Mouse (Mus musculus): ENCODE data around the gene Gpsm1.
"Not testable (repeated sequence)": the region's sequence is repeated elsewhere in the genome, so short reads cannot be mapped to it uniquely, and the experiment has no call there.

The Gpsm1 gene

DNA sequence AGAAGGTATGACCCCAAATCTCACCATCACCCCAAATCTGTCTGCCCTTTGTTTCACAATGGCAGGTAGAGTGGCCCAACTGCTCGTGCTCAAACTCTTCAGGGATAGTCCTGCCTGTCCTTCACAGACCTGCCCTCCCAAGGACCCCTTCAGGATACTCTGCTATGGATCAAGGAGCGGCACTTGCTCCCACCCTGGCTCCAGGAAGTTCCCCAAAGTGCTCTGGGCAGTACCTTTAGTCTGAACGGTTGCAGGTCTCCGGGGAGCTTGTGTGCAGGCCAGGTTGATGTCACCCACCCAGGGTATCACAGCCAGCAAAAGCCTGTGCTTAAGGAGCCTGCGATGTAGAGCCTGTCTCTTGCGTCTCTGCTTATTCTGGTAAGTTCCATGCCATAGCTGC is 52.6 kb downstream of the Gpsm1 start:
- DNase-seq (ENCODE audit: low spot score in 2 of 2) = no peak

DNA sequence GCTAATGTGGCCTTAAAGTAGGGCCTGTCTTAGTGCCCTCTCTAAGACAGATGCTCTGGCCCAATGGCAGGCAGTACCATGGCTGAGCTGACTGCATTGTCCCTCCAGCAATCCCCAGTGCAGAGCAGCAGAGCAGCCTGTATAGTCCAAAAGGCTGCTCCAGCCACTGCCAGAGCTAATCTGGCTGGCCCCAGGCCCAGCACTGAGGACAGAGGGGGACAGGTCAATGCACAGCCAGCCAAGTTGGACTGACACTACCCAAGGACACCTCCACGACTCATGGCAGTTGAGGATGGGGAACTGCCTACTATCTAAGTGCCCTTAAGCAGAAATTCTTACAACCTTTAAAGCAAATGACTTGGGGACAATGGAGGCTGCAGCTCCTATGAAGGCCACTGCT is 53.3 kb downstream of the Gpsm1 start:
- no peak for DNase-seq (ENCODE audit: low spot score in 2 of 2)

DNA sequence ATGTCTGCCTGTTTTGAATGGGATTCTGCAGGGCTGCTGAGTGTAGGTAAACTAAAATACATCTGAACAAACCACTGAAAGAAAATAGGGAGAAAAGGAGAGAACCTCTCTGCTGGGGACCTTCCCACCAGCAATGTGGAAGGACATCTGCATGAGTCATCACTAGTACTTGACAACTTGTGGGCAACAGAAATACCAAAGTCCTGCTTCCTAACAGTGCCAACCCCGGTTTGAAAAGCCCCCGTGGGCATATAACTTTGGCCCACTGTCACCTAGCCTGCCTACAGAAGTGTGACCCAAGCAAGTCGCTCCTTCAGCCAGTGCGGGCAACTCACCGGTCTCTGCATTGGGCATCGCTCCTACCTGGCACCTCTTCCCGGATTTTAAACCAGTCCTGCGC is 57.1 kb downstream of the Gpsm1 start:
- no peak for DNase-seq (ENCODE audit: low spot score in 2 of 2)

DNA sequence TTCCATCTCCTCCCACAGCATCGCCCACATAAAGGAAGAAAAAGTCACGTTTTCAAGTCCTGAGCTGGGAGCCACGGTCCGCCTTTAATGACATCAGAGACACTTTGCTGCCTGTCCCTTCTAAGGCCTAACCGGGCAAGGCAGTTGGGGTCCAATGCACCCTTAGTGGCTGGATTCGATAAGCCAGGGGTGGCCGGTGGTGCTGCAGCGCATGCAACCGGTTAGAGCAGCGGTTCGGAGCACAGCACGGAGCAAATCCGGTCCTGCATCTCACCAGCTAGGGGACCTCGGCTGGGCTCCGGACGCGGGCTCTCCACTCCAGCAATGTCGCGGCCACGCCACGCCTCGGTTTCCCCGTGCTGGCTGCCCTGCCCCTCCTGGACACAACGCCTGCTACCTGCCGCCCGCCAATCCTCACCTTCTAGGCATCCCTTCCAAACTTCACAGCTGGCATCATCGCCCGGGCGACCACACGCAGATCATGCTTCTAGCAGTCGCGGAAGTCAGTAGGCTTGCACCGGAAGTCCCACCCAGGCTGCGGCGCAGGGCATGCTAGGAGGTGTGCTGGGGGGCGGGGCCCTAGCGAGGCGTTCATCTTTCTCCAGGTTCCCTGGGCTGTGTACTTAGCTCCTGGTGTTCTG is 64.9 kb downstream of the Gpsm1 start, which contains the start of gene Snapc4:
Snapc4 (minus strand) TSS at position 523 of the 641 bp plus-strand sequence.
- DNase-seq (ENCODE audit: low spot score in 2 of 2) = peak; percentile 75 to 80

DNA sequence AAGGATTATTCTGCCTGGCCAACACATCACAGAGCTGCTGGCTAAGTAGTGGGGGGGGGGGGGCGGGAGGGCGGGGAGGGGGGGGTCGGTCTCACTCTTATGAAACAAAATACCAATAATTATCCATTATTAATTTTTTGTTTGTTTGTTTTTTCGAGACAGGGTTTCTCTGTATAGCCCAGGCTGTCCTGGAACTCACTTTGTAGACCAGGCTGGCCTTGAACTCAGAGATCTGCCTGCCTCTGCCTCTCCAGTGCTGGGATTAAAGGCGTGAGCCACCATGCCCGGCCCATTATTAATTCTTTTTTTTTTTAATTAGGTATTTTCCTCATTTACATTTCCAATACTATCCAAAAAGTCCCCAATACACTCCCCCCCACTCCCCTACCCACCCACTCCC is 65.6 kb downstream of the Gpsm1 start:
- not testable (repeated sequence) for DNase-seq (ENCODE audit: low spot score in 2 of 2)

DNA sequence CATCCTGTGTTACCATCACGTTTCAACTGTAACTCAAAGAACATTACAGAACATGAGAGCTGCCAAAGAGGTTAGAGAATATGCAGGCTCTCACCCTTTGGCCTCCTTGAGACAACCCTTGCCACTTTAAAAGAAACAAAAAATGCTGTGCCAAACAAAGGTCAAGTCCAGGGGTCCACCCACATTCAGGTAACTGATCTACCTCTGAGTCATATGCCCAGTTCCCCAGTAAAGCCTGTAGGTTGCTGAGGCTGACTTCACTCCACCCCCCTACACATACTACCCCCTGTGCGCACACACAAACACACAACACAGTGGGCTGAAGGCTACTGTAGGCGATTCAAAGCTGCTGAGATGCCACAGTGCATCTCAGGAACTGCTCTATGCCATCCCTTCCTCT is 72.4 kb downstream of the Gpsm1 start:
- peak in 1 of 2 experiments; percentile 23 for DNase-seq (ENCODE audit: low spot score in 2 of 2)

DNA sequence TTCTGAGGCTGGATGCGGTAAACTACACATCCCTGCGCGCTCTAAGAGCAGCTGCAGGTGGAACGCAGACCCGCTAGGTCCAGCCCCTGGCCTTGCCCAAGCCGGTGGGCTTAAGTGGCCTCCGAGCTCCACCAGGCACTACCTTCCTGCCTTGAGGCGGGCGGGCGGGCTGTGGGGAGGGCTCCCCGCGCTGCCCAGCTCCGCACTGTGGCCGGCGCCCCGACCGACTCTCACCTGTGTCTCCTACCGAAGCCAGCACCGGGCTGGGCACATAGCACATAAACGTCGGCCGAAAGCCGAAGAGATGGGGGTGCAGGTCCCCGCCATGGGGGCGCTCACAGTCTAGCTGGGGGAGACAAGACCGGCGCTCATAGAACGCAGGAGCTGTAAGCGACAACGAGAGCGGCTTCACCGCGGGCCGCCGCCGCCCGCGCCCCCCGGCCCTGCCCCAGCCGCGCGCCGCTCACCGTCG is 73.4 kb downstream of the Gpsm1 start:
- DNase-seq (ENCODE audit: low spot score in 2 of 2) = no peak

DNA sequence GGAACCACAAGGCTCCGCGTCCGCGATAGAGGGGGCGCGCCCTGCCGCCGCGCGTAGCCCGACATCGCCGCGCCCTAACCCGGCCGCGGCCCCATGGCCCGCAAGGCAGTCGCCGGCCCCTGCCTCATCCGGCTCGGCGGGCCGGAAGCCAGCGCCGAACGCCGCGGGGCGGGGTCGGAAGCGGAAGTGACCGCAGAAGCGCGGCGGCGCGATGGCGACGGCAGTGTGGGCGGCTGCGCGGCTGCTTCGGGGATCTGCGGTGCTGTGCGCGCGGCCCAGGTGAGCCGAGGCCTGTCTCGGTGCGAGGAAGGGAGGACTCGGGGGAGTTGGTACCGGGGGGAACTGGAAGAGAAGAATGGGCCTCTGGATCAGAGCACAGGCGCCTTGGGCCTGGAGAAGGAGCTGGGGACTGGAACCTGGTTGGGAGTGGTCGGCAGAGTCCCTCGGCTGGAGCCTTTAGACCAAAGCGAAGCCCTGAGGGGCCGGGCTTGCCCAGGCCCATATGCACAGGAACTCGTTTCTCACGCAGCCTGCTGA is 73.9 kb downstream of the Gpsm1 start, which contains the start of the genes Entr1 and Pmpca:
Entr1 (minus strand) TSS at position 163 of the 537 bp plus-strand sequence.
Pmpca (plus strand) TSS at position 186 of the 537 bp plus-strand sequence.
- peak; percentile 74 to 80 for DNase-seq (ENCODE audit: low spot score in 2 of 2)

DNA sequence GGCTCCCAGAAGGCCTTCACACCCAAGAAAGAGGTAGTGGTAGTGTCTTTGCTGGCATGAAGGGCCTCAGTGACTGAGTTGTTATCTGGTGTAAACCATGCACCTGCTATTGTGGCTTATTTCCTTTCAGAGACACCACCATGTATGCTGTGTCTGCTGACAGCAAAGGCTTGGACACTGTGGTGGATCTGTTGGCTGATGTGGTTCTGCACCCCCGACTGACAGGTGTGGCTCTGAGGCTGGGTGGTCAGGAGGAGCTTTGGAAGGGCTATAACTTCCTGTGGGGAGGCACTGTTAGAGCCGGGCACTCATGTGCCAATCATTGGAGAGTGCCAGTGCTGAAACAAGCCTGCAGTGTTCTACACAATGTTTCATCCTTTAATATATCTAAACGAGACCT is 75.6 kb downstream of the Gpsm1 start:
- DNase-seq (ENCODE audit: low spot score in 2 of 2) = no peak

DNA sequence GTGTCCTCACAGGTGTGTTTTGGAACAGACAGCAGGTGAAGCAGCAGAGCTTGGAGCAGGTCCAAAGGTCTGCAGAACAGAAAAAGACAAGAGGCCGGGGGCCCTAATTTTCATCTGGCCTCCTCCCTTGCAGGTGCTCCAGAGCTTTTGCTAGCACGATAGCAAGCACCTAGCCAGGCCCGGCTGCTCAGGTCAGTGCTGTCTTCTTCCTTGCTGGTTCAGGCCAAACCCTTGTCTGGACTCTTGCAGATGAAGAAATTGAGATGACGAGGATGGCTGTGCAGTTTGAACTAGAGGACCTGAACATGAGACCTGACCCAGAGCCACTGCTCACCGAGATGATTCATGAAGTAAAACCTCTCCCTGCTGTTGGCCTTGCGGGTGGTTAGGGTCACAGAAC is 76.3 kb downstream of the Gpsm1 start:
- DNase-seq (ENCODE audit: low spot score in 2 of 2) = no peak
